Mouse (Mus musculus) embryonic fibroblast, embryonic 13.5 days (primary cell): ENCODE results near the gene Stxbp3. TPM values are rescaled to one million over a fixed set of nuclear protein-coding genes. Genes with fewer than 3 reads are reported as not detected.

Experiments
- H3K27ac ChIP-seq: 2 replicates; pipeline ENCODE4 v1.5.1; 2012; ENCODE audit warnings: low read length, control low read depth, inconsistent platforms; ENCODE audit not compliant: insufficient read depth
- H3K4me1 ChIP-seq: 2 replicates; pipeline ENCODE4 v1.6.1; 2011; ENCODE audit warnings: low read length; ENCODE audit not compliant: control insufficient read depth, insufficient read depth
- H3K4me3 ChIP-seq: 2 replicates; pipeline ENCODE4 v1.5.1; 2011; ENCODE audit warnings: mild to moderate bottlenecking, control low read depth, low read length; ENCODE audit not compliant: insufficient read depth
- CTCF ChIP-seq: IDR thresholded peaks from 2 replicates; pipeline ENCODE4 v1.5.1; 2011; ENCODE audit warnings: mild to moderate bottlenecking, control low read depth, low read length, moderate library complexity, borderline replicate concordance; ENCODE audit not compliant: insufficient read depth
- POLR2A ChIP-seq: IDR thresholded peaks from 2 replicates; pipeline ENCODE4 v1.6.1; 2011; ENCODE audit warnings: low read depth, mild to moderate bottlenecking, control low read depth, low read length, moderate library complexity
- polyA plus RNA-seq: library from polyadenylated mRNA; stranded (reverse); fragments of >200 nt; gene quantifications from 2 replicates; pipeline ENCODE4 v1.2.4, GENCODE M21; 2011; ENCODE audit warnings: low read depth; ENCODE audit not compliant: missing spikeins, insufficient read length

Stxbp3 gene
- polyA plus RNA-seq, 1 experiment = 53.9 TPM

DNA sequence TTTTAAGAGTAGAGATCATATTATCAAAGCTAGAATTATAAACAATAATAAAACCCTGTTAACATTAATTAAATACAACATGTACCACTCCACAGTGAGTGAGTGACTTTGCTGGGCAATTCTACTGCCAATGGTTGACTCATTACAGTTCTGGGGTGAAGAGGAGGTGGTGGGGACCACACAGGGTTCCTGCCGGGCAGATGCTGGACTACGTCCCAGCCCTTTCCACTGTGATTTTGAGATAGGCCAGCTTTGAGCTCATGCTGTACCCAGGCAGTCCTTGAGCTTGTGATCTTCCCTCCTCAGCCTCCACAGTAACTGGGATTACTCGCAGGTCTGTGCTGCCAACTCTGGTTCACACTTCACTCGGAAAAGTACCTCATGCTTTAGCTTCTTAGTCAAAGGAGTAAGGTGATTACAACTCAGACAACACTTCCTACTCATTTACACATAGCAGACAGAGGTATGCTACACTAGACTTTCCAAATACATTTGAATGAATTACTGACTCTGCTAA is 29.5 kb downstream of the Stxbp3 start:
- TF ChIP-seq CTCF (no peak), POLR2A (no peak)
- H3K27ac ChIP-seq = no peak overlapping the region

DNA sequence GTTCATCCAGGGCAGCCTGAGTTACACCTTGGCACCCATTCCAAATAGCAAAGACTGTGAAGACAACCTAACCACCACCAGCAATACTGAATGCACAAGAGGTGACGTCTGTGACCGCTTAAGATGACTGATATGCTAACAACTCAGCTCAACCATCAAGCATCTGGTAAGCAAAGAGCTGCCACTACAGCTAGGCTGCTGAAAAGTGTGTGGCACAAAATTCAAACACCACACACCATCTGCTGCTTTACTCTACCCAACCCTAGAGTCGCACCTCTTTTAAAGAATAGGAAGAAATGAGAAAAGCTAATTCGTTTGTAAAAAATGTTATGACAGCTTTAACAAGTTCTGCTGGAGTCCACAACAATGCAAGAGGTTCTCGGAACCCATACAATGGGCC is 34.7 kb downstream of the Stxbp3 start:
- Histone ChIP-seq H3K4me1 (no peaks in the 10 kb centered on the region), H3K4me3 (no peak overlapping the region), H3K27ac (no peak overlapping the region)
- no peak for TF ChIP-seq CTCF
- TF ChIP-seq POLR2A = no peak

More for the DNA sequence above, 29.5 kb downstream of the Stxbp3 start:
- Histone ChIP-seq H3K4me1 (no peaks in the 10 kb centered on the region), H3K4me3 (no peak overlapping the region)

GRCm38 (mm10) chr3:108798375-108798774 is 42.0 kb downstream of the Stxbp3 start:
- TF ChIP-seq POLR2A (no peak), CTCF (no peak)
- H3K4me3 ChIP-seq = no peak overlapping the region
- H3K4me1 ChIP-seq = no peaks in the 10 kb centered on the region
- no peak overlapping the region for H3K27ac ChIP-seq

DNA sequence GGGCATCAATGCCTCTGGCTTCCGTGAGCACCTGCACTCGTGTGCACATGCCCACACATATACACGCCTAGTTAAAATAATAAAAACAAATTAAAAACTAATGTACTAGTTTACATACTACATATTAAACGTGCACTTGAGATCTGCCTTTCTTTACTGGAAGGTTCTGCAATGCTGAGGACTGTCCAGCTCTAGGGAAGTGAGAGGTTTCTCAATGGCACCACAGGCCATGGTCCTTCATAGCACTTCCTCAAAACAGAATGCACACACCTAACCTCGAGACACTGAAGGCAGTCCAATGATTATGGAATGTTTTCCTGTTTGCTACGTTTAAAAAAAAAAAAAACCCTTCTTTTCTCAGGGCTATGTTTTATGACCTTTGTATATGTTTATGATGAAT is 42.6 kb downstream of the Stxbp3 start:
- Histone ChIP-seq H3K4me1 (no peaks in the 10 kb centered on the region), H3K27ac (no peak overlapping the region), H3K4me3 (no peak overlapping the region)
- no peak for TF ChIP-seq POLR2A
- no peak for TF ChIP-seq CTCF

DNA sequence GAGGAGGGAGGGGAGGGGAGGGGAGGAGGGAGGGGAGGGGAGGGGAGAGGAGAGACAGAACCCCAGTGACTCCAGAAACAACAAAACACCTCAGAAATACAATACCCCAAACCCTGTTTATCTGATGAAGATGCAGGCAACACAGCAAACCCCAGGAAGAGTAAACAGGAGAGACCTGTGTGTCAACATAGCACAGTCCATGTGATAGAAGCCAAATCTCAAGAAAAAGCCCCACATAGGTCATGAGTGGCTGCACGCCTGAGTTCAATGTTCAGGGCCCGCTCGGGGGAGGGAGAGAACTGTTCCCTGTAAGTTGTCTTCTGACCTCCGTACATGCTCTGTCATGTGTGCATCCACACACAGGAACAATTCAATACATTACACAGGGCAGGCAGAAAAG is 43.9 kb downstream of the Stxbp3 start:
- Histone ChIP-seq H3K27ac (no peak overlapping the region), H3K4me1 (0 out of 2 replicates have a peak, but pooled peaks cover 3% of the 10 kb centered on the region), H3K4me3 (no peak overlapping the region)
- TF ChIP-seq POLR2A (no peak), CTCF (no peak)

DNA sequence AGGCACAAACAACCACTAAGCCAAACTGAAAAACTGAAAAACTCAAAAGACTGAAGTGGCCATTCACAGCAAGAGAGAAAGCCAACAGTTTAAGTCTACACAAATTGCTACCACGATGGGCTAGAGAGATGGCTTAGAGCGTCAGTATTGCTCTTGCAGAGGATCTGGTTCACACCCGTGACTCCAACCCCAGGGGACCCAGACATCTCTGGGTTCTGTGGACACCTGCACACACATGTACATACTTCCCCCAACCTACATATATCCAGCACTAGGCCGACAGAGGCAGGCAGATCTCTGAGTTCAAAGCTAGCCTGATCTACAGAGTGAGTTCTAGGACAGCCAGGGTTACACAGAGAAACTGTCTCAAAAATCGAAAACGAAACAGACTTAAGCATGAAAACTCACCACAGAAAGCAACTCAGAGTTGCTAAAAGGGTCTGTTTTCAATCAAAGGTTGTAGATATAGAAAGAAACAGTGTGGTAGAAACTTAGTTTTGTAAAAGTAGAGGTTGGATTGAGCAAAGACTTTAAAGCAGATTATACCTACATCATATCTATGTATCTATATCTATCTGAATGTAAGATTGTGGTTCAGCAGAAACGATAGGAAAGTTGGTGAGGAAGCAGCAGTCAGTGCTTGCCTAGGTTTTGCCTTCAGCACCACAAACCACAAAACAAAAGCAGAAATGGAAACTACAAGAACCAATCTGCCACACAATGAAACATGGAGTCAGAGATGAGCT is 44.6 kb downstream of the Stxbp3 start:
- Histone ChIP-seq H3K4me3 (no peak overlapping the region), H3K27ac (no peak overlapping the region), H3K4me1 (0 out of 2 replicates have a peak, but pooled peaks cover 3% of the 10 kb centered on the region)
- TF ChIP-seq CTCF (no peak), POLR2A (no peak)

DNA sequence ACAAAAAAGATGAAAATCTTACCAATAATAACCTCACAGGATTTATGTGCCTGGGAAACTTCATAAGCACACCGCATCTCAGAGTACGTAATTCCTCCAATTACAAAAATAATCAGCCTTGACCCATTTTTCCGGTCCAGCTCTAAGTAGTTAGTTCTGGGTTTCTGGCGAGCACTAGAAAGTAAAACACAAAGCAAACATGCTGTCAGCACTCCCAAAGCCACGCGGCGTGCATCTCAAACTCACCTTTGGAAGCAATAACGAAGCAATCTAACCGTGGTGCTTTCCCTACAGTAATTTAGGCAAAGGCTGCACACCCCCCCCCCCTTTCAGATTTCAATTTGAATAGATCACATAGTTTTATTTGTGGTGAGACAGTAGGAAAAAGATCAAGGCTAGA is 45.5 kb downstream of the Stxbp3 start:
- TF ChIP-seq CTCF (no peak), POLR2A (no peak)
- no peak overlapping the region for H3K27ac ChIP-seq
- 0 out of 2 replicates have a peak, but pooled peaks cover 3% of the 10 kb centered on the region for H3K4me1 ChIP-seq
- H3K4me3 ChIP-seq = no peak overlapping the region

DNA sequence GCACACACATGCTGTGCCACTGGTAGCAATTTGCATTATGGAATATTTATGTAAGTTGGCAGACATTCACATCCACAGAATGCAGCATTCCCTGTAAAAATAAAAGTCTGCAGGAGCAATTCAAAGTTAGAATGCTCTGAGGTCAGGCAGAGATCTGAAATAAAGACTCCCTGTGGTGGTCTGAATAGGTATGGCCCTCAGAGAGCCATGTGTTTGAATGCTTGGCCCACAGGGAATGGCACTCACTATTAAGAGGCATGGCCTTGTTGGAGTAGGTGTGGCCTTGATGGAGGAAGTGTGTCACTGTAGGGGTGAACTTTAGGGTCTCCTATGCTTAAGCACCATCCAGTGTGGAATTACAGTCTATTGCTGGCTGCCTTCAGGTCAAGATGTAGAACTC is 47.9 kb downstream of the Stxbp3 start:
- TF ChIP-seq POLR2A (no peak), CTCF (no peak)
- Histone ChIP-seq H3K27ac (no peak overlapping the region), H3K4me3 (no peak overlapping the region), H3K4me1 (0 out of 2 replicates have a peak, but pooled peaks cover 3% of the 10 kb centered on the region)

- peak overlapping the region; percentile 60; the same call in 1 of the 2 replicates for H3K27ac ChIP-seq
- H3K4me3 ChIP-seq = no peak overlapping the region
- no peak for TF ChIP-seq CTCF
- TF ChIP-seq POLR2A = no peak
- 0 out of 2 replicates have a peak, but pooled peaks cover 3% of the 10 kb centered on the region for H3K4me1 ChIP-seq
Measured at GRCm38 (mm10) chr3:108791054-108791706, 49.1 kb downstream of the Stxbp3 start.

DNA sequence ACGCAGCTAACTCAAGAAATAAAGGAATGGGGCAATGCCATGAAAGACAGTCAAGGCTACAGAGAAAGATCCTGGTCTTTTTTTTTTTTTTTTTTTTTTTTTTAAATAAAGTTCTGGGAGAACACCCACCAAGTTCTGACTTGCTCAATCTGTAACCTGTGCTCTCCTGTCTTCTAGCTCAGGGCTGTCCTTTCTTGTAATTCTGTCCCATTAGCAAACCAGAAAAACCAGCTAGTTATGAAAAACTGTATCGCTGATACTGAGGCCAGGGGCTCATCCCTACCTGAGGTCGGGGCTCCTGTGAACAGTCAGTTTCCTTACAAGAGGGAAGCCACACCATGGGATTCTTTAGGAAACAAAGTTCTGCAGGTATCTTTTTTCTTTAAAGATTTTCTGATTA is 49.8 kb downstream of the Stxbp3 start:
- Histone ChIP-seq H3K4me1 (0 out of 2 replicates have a peak, but pooled peaks cover 3% of the 10 kb centered on the region), H3K27ac (no peak overlapping the region)

More for the DNA sequence above, 49.8 kb downstream of the Stxbp3 start:
- no peak for TF ChIP-seq CTCF
- TF ChIP-seq POLR2A = no peak
- H3K4me3 ChIP-seq = no peak overlapping the region
